In the genomic region with DNA sequence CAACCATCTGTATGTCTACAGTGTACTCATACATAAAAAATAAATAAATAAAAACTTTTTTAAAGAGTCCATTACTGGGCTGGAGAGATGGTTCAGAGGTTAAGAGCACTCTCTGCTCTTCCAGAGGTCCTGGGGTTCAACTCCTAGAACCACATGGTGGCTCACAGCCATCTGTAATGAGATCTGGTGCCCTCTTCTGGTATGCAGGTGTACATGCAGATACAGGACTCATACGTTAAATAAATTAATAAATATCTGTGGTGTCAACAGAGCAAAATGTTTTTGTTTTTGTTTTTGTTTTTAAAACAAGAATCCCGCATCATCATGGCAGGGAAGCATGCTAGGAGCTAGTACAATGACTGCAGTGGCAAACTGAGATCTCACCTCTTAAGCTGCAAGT, we compare ENCODE assay signal across 29 mouse cellular contexts. TPM values are rescaled to one million over a fixed set of nuclear protein-coding genes. Genes with fewer than 3 reads are reported as not detected.
DNase-seq lines count a peak whose midpoint lies in the region; ATAC-seq and TF ChIP-seq lines count a peak whose summit lies in the region.
"Had no signal": no experiment of that assay in that cellular context is flagged by ENCODE, and none has a peak within 500 bp of the region (broad histone marks: within the 10 kb centered on the region; RNA-seq: fewer than 3 reads in every experiment).

No protein-coding gene starts in this region.

- H3K27ac ChIP-seq in heart, adult 2 months: no peak overlapping the region
- no peak overlapping the region for H3K27ac ChIP-seq in kidney, postnatal 0 days
- H3K27ac ChIP-seq in lung, embryonic 14.5 days (ENCODE audit: low read depth): no peak overlapping the region
- H3K27ac ChIP-seq: embryonic facial prominence, embryonic 13.5 days; forebrain, embryonic 10.5 days; hindbrain, embryonic 10.5 days; intestine, embryonic 15.5 days; limb, embryonic 13.5 days; liver, embryonic 15.5 days; midbrain, embryonic 15.5 days; neural tube, embryonic 12.5 days had no signal

- peak; percentile 58 for TF ChIP-seq CTCF in heart, adult 2 months (IDR thresholded peaks at IDR 0.05)
- peak; percentile 51 for TF ChIP-seq CTCF in kidney, postnatal 0 days (IDR thresholded peaks at IDR 0.05; ENCODE audit: low read depth)
- peak; percentile 26; the same call in 1 of the 2 replicates for TF ChIP-seq CTCF in lung, embryonic 14.5 days (IDR thresholded peaks at IDR 0.05; ENCODE audit: low read depth)
- TF ChIP-seq CTCF in brain, embryonic 14.5 days (IDR thresholded peaks at IDR 0.05; ENCODE audit: borderline replicate concordance, extremely low read depth, insufficient read depth, insufficient read length): peak; percentile 25; the same call in 1 of the 2 replicates

- TF ChIP-seq EP300 in heart, adult 2 months (IDR thresholded peaks at IDR 0.05; ENCODE audit: insufficient read depth, low read depth, low read length): no peak

- 77% methylated on average over 2 of the region's 2 CpGs for WGBS in heart, adult 2 months
- WGBS in kidney, postnatal 0 days: 84% methylated on average over 2 of the region's 2 CpGs
- WGBS in lung, embryonic 14.5 days: 77% methylated on average over 2 of the region's 2 CpGs

- intact Hi-C loops in heart, adult 2 months (cut with DNase I): loop anchor here (5.0 kb wide), 2 partner anchors 605 to 780 kb away; partner anchors contain the start of gene Cd164
- intact Hi-C loops in heart, postnatal 25 days (cut with DNase I): loop anchor here (5.0 kb wide), 1 partner anchor 605 kb away; no protein-coding TSS in a partner anchor

- no peak overlapping the region for H3K4me2 ChIP-seq in kidney, postnatal 0 days (ENCODE audit: low read length)
- H3K4me2 ChIP-seq in lung, embryonic 14.5 days: no peak overlapping the region
- H3K4me2 ChIP-seq: embryonic facial prominence, embryonic 13.5 days; heart, embryonic 12.5 days; intestine, embryonic 15.5 days; limb, embryonic 13.5 days; liver, embryonic 15.5 days; midbrain, embryonic 15.5 days; neural tube, embryonic 12.5 days had no signal

- TF ChIP-seq POLR2A in heart, adult 2 months (IDR thresholded peaks at IDR 0.05; ENCODE audit: insufficient read depth, low read depth, low read length): no peak
- TF ChIP-seq POLR2A in brain, embryonic 14.5 days (IDR thresholded peaks at IDR 0.05; ENCODE audit: borderline replicate concordance, extremely low read depth, insufficient read depth, insufficient read length, poor library complexity, severe bottlenecking): no peak

- peaks cover 7% of the 10 kb centered on the region for H3K4me1 ChIP-seq in heart, adult 2 months (ENCODE audit: control insufficient read depth, insufficient read depth, low read length)
- H3K4me1 ChIP-seq in kidney, postnatal 0 days (replicated peaks; ENCODE audit: insufficient read depth, low read length): 0 out of 2 replicates have a peak, but pooled peaks cover 6% of the 10 kb centered on the region
- no peaks in the 10 kb centered on the region for H3K4me1 ChIP-seq in lung, embryonic 14.5 days (ENCODE audit: insufficient read depth)
- H3K4me1 ChIP-seq: embryonic facial prominence, embryonic 13.5 days; hindbrain, embryonic 10.5 days; intestine, embryonic 15.5 days; midbrain, embryonic 15.5 days; neural tube, embryonic 12.5 days had no signal

- no peaks in the 10 kb centered on the region for H3K79me2 ChIP-seq in heart, adult 2 months (replicated peaks; ENCODE audit: control insufficient read depth, insufficient read depth, low read length)

- no peaks in the 10 kb centered on the region for H3K9me3 ChIP-seq in kidney, postnatal 0 days (replicated peaks; ENCODE audit: low read length)
- no peaks in the 10 kb centered on the region for H3K9me3 ChIP-seq in lung, embryonic 14.5 days (ENCODE audit: low read depth, low read length)
- H3K9me3 ChIP-seq: forebrain, embryonic 10.5 days; hindbrain, embryonic 10.5 days; intestine, embryonic 15.5 days; liver, embryonic 15.5 days; midbrain, embryonic 15.5 days had no signal

- H3K4me3 ChIP-seq in heart, adult 2 months: no peak overlapping the region
- no peak overlapping the region for H3K4me3 ChIP-seq in kidney, postnatal 0 days (replicated peaks; ENCODE audit: low read depth, low read length)
- no peak overlapping the region for H3K4me3 ChIP-seq in lung, embryonic 14.5 days (ENCODE audit: low read depth, low read length)
- H3K4me3 ChIP-seq: embryonic facial prominence, embryonic 13.5 days; forebrain, embryonic 10.5 days; heart, embryonic 12.5 days; hindbrain, embryonic 10.5 days; intestine, embryonic 15.5 days; limb, embryonic 13.5 days; liver, embryonic 15.5 days; midbrain, embryonic 15.5 days; myocyte; neural tube, embryonic 12.5 days had no signal

- ATAC-seq in kidney, postnatal 0 days (replicated peaks; ENCODE audit: low FRiP score, low read depth): no peak
- ATAC-seq in lung, embryonic 14.5 days (ENCODE audit: insufficient read depth): no peak
- ATAC-seq: forebrain, embryonic 16.5 days; hindbrain, embryonic 16.5 days; intestine, embryonic 15.5 days; midbrain, embryonic 15.5 days had no signal

- H3K9ac ChIP-seq in heart, adult 2 months (ENCODE audit: low read depth, low read length): no peak overlapping the region
- no peak overlapping the region for H3K9ac ChIP-seq in kidney, postnatal 0 days (ENCODE audit: low read depth, low read length)
- no peak overlapping the region for H3K9ac ChIP-seq in lung, embryonic 14.5 days
- H3K9ac ChIP-seq: embryonic facial prominence, embryonic 13.5 days; heart, embryonic 12.5 days; intestine, embryonic 15.5 days; limb, embryonic 13.5 days; liver, embryonic 15.5 days; midbrain, embryonic 15.5 days; neural tube, embryonic 12.5 days had no signal

- H3K36me3 ChIP-seq in heart, adult 2 months (ENCODE audit: control insufficient read depth, insufficient read depth, low read length): no peaks in the 10 kb centered on the region
- H3K36me3 ChIP-seq in kidney, postnatal 0 days (ENCODE audit: insufficient read depth, low read length): no peaks in the 10 kb centered on the region
- no peaks in the 10 kb centered on the region for H3K36me3 ChIP-seq in lung, embryonic 14.5 days (ENCODE audit: insufficient read depth)
- H3K36me3 ChIP-seq: embryonic facial prominence, embryonic 13.5 days; forebrain, embryonic 10.5 days; heart, embryonic 12.5 days; hindbrain, embryonic 10.5 days; intestine, embryonic 15.5 days; limb, embryonic 13.5 days; liver, embryonic 15.5 days; midbrain, embryonic 15.5 days; neural tube, embryonic 12.5 days had no signal

- no peaks in the 10 kb centered on the region for H3K27me3 ChIP-seq in heart, adult 2 months (ENCODE audit: control insufficient read depth, insufficient read depth, low read length)
- H3K27me3 ChIP-seq in kidney, postnatal 0 days (ENCODE audit: insufficient read depth, low read length): no peaks in the 10 kb centered on the region
- H3K27me3 ChIP-seq in lung, embryonic 14.5 days (ENCODE audit: insufficient read depth, low read length): no peaks in the 10 kb centered on the region
- H3K27me3 ChIP-seq: embryonic facial prominence, embryonic 13.5 days; heart, embryonic 12.5 days; intestine, embryonic 15.5 days; limb, embryonic 13.5 days; liver, embryonic 15.5 days; midbrain, embryonic 15.5 days; neural tube, embryonic 12.5 days had no signal

- no peak for DNase-seq in heart, adult 2 months
- no peak for DNase-seq in heart, postnatal 25 days (ENCODE audit: low spot score)
- DNase-seq in kidney, postnatal 0 days (ENCODE audit: low spot score): no peak
- no peak for DNase-seq in kidney, postnatal 4 days
- DNase-seq in lung, embryonic 14.5 days: no peak
- DNase-seq in lung, postnatal 36 days: no peak
- DNase-seq in brain, embryonic 14.5 days (ENCODE audit: low read depth): no peak
- DNase-seq in testis, postnatal 10 days (ENCODE audit: low spot score): no peak
- DNase-seq: adrenal gland, postnatal 25 days; cerebellum, adult 18-20 months; cerebellum, postnatal 10 days; gastrocnemius, postnatal 25 days; heart, adult 18-20 months; heart, postnatal 10 days; kidney, postnatal 36 days; right cerebral cortex, postnatal 4 days; thymus, postnatal 4 days had no signal

RNA-seq across cellular contexts. Expression of gene Foxo3, which starts 20.6 kb away (rescaled TPM):
- total RNA-seq in heart, adult 2 months (2021): 10 to 100 TPM; 72.5 to 89.5 TPM
- 26.7 and 32.7 TPM in 2 replicates for polyA plus RNA-seq in heart, adult 2 months (2012; rRNA removed)
- 10 to 100 TPM; 69.7 to 90.2 TPM for total RNA-seq in heart, postnatal 25 days (2021)
- 8.7 and 9.7 TPM in 2 replicates for polyA plus RNA-seq in kidney, postnatal 0 days (2015; fragmentation: Nextera tagmentation; extraction: Ambion mirVana)
- polyA plus RNA-seq in lung, embryonic 14.5 days (2014; fragmentation: Nextera tagmentation; extraction: Ambion mirVana): 9.0 and 9.4 TPM in 2 replicates
- 9.5 and 14.6 TPM in 2 replicates for polyA plus RNA-seq in brain, embryonic 14.5 days (2012; rRNA removed)
